Mouse (Mus musculus) liver, postnatal 0 days (tissue): ENCODE results near the gene Fscn3.

ENCODE experiments used
- CTCF ChIP-seq: sonication (generic); IDR thresholded peaks from 2 replicates; pipeline ENCODE4 v1.5.1; 2016; ENCODE audit warnings: antibody characterized with exemption, low read depth
- EP300 ChIP-seq: IDR thresholded peaks from 2 replicates; pipeline ENCODE4 v1.6.1; 2016; ENCODE audit warnings: antibody characterized with exemption, low read depth, mild to moderate bottlenecking

GRCm38 (mm10) chr6:28464630-28465029, 37.0 kb downstream of the Fscn3 start:
- TF ChIP-seq CTCF (no peak), EP300 (no peak)
